Mouse (Mus musculus): ENCODE measurements around the gene Gm36028. TPM values are rescaled to one million over a fixed set of nuclear protein-coding genes. Genes with fewer than 3 reads are reported as not detected.

Gene Gm36028
- polyA plus RNA-seq, 1 experiment from 2014 or later = 0.24 TPM

DNA sequence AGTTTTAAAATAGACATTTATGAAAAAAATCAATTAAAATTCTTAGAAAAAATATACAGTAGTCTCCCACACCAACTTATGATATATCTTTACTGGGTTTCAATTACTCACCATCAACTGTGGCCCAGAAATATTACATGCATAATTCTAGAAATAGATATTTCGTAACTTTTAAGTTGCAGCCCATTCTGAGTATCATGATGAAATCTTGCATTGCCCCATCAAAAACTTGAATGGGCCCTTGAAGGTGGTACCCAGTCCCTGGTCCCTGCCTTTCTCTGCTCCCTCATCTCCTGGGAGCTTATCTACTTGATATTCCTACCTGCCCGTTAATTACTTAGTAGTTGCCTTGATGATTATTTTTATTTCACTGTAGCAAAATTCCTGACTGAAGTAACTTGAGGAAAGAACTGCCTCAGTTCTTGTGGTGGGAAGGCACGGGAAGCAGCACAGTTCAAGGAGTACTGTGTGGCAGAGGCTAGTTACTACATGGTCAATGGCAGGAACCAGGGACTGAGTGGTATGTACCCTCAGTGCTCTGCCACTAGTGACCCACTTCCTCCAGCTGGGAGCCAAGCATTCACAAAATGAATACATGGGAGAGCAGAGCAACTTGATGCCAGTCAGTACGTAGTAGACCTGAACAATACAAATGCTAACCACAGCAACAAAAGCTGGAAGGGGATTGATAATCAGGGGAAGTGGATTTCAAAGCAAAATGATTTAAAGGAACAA is 13.7 kb upstream of the Gm36028 start:
- 89% methylated on average over 4 of the region's 4 CpGs for WGBS

DNA sequence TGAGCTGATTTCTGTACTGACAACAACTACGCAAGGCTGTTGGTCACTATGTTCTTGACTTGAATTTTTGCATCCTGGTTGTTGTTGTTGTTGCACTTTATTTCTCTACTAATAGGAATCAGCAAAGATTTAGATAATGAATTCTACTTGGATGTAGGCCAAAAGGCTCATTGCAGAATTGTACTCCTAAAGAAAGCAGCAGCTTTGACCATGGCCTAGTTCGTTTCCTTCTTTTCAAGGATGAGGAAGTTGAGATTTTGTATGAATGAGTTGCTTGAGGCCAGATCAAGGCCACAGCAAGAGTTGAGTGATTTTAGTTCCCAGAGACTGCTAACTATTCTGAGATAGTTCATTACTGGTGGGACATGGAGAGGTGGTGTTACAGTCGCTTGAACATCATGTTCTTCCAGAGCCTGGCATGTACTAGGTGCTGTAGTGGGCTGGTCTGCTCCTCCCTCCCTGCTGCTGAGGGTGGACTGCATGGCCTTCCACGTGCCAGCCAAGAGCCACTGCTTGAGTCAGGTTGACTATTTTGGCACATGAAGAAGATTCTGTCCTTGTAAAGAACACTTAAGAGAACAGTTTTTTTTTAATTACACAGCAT is 10.3 kb upstream of the Gm36028 start:
- peaks cover 35% of the 10 kb centered on the region for H3K36me3 ChIP-seq
- H3K27ac ChIP-seq = no peak overlapping the region
- DNase-seq (ENCODE audit: low spot score) = no peak
- no peaks in the 10 kb centered on the region for H3K9me3 ChIP-seq
- peaks cover 32% of the 10 kb centered on the region for H3K4me1 ChIP-seq (replicated peaks)
- H3K27me3 ChIP-seq (ENCODE audit: insufficient read depth, poor library complexity, severe bottlenecking) = no peaks in the 10 kb centered on the region
- H3K4me3 ChIP-seq = 0 out of 2 replicates have a peak overlapping the region, but pooled peaks have one; percentile 79
- WGBS = 94% methylated on average over 4 of the region's 4 CpGs

More for the DNA sequence above, 13.7 kb upstream of the Gm36028 start:
- Histone ChIP-seq H3K36me3 (peaks cover 68% of the 10 kb centered on the region), H3K4me1 (replicated peaks) (peaks cover 21% of the 10 kb centered on the region), H3K27ac (no peak overlapping the region), H3K4me3 (no peak overlapping the region), H3K27me3 (ENCODE audit: insufficient read depth, poor library complexity, severe bottlenecking) (no peaks in the 10 kb centered on the region), H3K9me3 (no peaks in the 10 kb centered on the region)
- DNase-seq (ENCODE audit: low spot score) = no peak

- H3K27me3 ChIP-seq (ENCODE audit: insufficient read depth, poor library complexity, severe bottlenecking) = no peaks in the 10 kb centered on the region
- H3K4me3 ChIP-seq = peak overlapping the region; percentile 79
- peaks cover 30% of the 10 kb centered on the region for H3K36me3 ChIP-seq
- WGBS = 43% methylated on average over 4 of the region's 4 CpGs
- no peaks in the 10 kb centered on the region for H3K9me3 ChIP-seq
- peak overlapping the region; percentile 98 for H3K27ac ChIP-seq
- no peak for DNase-seq (ENCODE audit: low spot score)
- peaks cover 30% of the 10 kb centered on the region for H3K4me1 ChIP-seq (replicated peaks)
Measured at GRCm38 (mm10) chr16:37869470-37870231, 8.7 kb upstream of the Gm36028 start.

GRCm38 (mm10) chr16:37868506-37869469 is 7.8 kb upstream of the Gm36028 start:
- no peaks in the 10 kb centered on the region for H3K27me3 ChIP-seq (ENCODE audit: insufficient read depth, poor library complexity, severe bottlenecking)
- H3K9me3 ChIP-seq = no peaks in the 10 kb centered on the region
- DNase-seq (ENCODE audit: low spot score) = peak; percentile 81
- H3K27ac ChIP-seq = peak overlapping the region; percentile 98
- H3K4me1 ChIP-seq (replicated peaks) = peaks cover 29% of the 10 kb centered on the region
- under 1% methylated on average over 87 of the region's 87 CpGs for WGBS
- peaks cover 29% of the 10 kb centered on the region for H3K36me3 ChIP-seq
- peak overlapping the region; percentile 79 for H3K4me3 ChIP-seq

DNA sequence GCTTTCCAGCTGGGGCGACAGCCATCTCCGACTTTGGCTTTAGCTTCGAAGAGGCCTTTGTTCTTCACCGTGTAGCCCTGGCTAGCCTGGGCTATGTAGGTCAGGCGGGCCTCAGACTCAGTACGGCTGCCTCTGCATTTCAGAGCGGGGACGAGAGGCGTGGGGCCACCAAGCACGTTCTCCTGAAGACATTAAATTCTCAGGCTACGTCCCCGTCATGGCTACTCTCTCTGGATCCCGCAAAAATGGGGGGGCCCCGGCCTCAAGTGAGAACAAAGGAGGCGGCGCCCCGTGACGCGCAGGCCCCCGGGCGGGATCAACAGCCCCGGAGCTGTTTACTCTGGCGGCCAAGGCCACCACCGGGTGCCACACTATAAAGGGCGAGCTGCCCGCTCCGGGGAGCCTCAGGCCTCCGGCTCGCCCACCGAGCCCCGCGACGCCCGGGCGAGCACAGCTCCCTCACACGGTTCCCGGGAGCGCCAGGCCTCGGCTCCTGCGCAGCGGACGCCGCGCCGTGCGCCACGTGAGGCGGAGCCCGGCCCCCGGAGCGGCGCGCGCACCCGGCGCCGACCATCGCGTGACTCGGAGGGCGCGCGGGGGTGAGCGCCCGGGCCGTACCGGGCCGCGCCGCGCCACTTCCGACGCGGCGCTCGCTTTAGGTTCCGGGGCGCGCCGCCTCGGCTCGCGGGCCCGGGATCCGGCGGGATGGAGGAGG is 7.0 kb upstream of the Gm36028 start, which contains the start of gene Lrrc58:
Gene Lrrc58 (plus strand): TSS at position 599 of the 715 bp plus-strand sequence.
- H3K9me3 ChIP-seq = no peaks in the 10 kb centered on the region
- peaks cover 29% of the 10 kb centered on the region for H3K4me1 ChIP-seq (replicated peaks)
- H3K27me3 ChIP-seq (ENCODE audit: insufficient read depth, poor library complexity, severe bottlenecking) = no peaks in the 10 kb centered on the region
- peak; percentile 83 for DNase-seq (ENCODE audit: low spot score)
- peaks cover 21% of the 10 kb centered on the region for H3K36me3 ChIP-seq
- under 1% methylated on average over 86 of the region's 86 CpGs for WGBS
- H3K27ac ChIP-seq = peak within 1 kb of the TSS; percentile 98
- H3K4me3 ChIP-seq = peak within 1 kb of the TSS; percentile 79

GRCm38 (mm10) chr16:37865841-37866240 is 4.9 kb upstream of the Gm36028 start:
- Histone ChIP-seq H3K4me1 (replicated peaks) (peaks cover 23% of the 10 kb centered on the region), H3K36me3 (peaks cover 5% of the 10 kb centered on the region; the same call in 1 of the 2 replicates), H3K9me3 (no peaks in the 10 kb centered on the region), H3K4me3 (no peak overlapping the region), H3K27ac (no peak overlapping the region), H3K27me3 (ENCODE audit: insufficient read depth, poor library complexity, severe bottlenecking) (no peaks in the 10 kb centered on the region)
- no peak for DNase-seq (ENCODE audit: low spot score)
- 88% methylated on average over 9 of the region's 9 CpGs for WGBS

- Histone ChIP-seq H3K4me1 (replicated peaks) (peaks cover 11% of the 10 kb centered on the region; the same call in 1 of the 2 replicates), H3K27ac (no peak overlapping the region), H3K27me3 (ENCODE audit: insufficient read depth, poor library complexity, severe bottlenecking) (no peaks in the 10 kb centered on the region), H3K9me3 (no peaks in the 10 kb centered on the region), H3K4me3 (no peak overlapping the region), H3K36me3 (no peaks in the 10 kb centered on the region)
- 81% methylated on average over 3 of the region's 3 CpGs for WGBS
- DNase-seq (ENCODE audit: low spot score) = no peak
Measured at GRCm38 (mm10) chr16:37863876-37864275, 2.9 kb upstream of the Gm36028 start.

- 80% methylated on average over 7 of the region's 7 CpGs for WGBS
Measured at GRCm38 (mm10) chr16:37860213-37860612, 733 bp downstream of the Gm36028 start.

DNA sequence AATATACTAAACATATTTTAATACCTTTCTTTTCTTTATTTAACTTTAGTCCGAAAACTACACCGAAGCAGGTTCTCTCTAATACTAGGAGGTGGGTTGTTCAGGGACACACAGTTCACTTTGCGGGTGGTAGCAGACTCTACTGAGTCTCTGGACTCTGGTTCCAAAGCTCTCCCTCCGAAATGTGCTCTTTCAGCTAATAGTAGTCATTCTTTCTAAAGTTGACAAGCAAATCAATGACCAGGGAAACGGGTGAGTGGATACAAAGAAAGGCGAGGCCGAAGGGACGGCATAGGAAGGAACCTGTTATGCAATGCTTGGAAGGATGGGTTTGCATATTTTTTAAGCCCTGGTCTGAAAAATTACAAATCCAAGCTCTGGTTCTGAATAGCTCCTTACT is 3.5 kb downstream of the Gm36028 start:
- H3K36me3 ChIP-seq = no peaks in the 10 kb centered on the region
- WGBS = 58% methylated on average over 8 of the region's 8 CpGs
- no peaks in the 10 kb centered on the region for H3K9me3 ChIP-seq
- no peak overlapping the region for H3K27ac ChIP-seq
- H3K4me3 ChIP-seq = no peak overlapping the region
- H3K27me3 ChIP-seq (ENCODE audit: insufficient read depth, poor library complexity, severe bottlenecking) = no peaks in the 10 kb centered on the region
- DNase-seq (ENCODE audit: low spot score) = no peak
- H3K4me1 ChIP-seq (replicated peaks) = peaks cover 27% of the 10 kb centered on the region

More at GRCm38 (mm10) chr16:37860213-37860612, 733 bp downstream of the Gm36028 start:
- H3K36me3 ChIP-seq = no peaks in the 10 kb centered on the region
- DNase-seq (ENCODE audit: low spot score) = no peak
- no peak overlapping the region for H3K4me3 ChIP-seq
- no peak overlapping the region for H3K27ac ChIP-seq
- no peaks in the 10 kb centered on the region for H3K27me3 ChIP-seq (ENCODE audit: insufficient read depth, poor library complexity, severe bottlenecking)
- H3K4me1 ChIP-seq (replicated peaks) = peaks cover 18% of the 10 kb centered on the region
- H3K9me3 ChIP-seq = no peaks in the 10 kb centered on the region

- Histone ChIP-seq H3K27me3 (ENCODE audit: insufficient read depth, poor library complexity, severe bottlenecking) (no peaks in the 10 kb centered on the region), H3K4me1 (replicated peaks) (peaks cover 36% of the 10 kb centered on the region), H3K27ac (peak overlapping the region; percentile 40; the same call in 1 of the 2 replicates), H3K4me3 (no peak overlapping the region), H3K9me3 (no peaks in the 10 kb centered on the region), H3K36me3 (no peaks in the 10 kb centered on the region)
- WGBS = 80% methylated on average over 3 of the region's 3 CpGs
- DNase-seq (ENCODE audit: low spot score) = no peak
Measured at GRCm38 (mm10) chr16:37856327-37856726, 4.6 kb downstream of the Gm36028 start.

GRCm38 (mm10) chr16:37855583-37855982 is 5.4 kb downstream of the Gm36028 start:
- Histone ChIP-seq H3K27ac (no peak overlapping the region), H3K4me3 (no peak overlapping the region), H3K27me3 (ENCODE audit: insufficient read depth, poor library complexity, severe bottlenecking) (no peaks in the 10 kb centered on the region), H3K36me3 (no peaks in the 10 kb centered on the region), H3K9me3 (no peaks in the 10 kb centered on the region), H3K4me1 (replicated peaks) (peaks cover 36% of the 10 kb centered on the region)
- WGBS = 73% methylated on average over 8 of the region's 8 CpGs
- DNase-seq (ENCODE audit: low spot score) = no peak

Data from hindbrain, embryonic 10.5 days (tissue).